Mouse (Mus musculus) myocyte (in vitro differentiated cells): ENCODE results near the gene Rnps1.

Experiments used
- CEBPB ChIP-seq: IDR thresholded peaks from 2 replicates; pipeline ENCODE4 v1.6.1; 2011; ENCODE audit warnings: mild to moderate bottlenecking, moderate library complexity; ENCODE audit not compliant: poor library complexity, insufficient read depth, severe bottlenecking
- E2F4 ChIP-seq: IDR thresholded peaks from one replicate; pipeline ENCODE4 v1.6.1; 2011; ENCODE audit warnings: mild to moderate bottlenecking, control low read depth, moderate library complexity; ENCODE audit not compliant: insufficient read depth
- MAX ChIP-seq: IDR thresholded peaks from one replicate; pipeline ENCODE4 v1.6.1; 2011; ENCODE audit warnings: low read depth, mild to moderate bottlenecking, control low read depth
- MYOD1 ChIP-seq, 3 experiments: IDR thresholded peaks; one replicate each; pipeline ENCODE4 v1.6.1; 2011; ENCODE audit warnings: control low read depth in 2 of 3, low read depth in 2 of 3, mild to moderate bottlenecking in 2 of 3, moderate library complexity in 1 of 3; ENCODE audit not compliant: insufficient read length in 2 of 3, control insufficient read depth in 1 of 3
- MYOG ChIP-seq, 3 experiments: IDR thresholded peaks; one replicate each; pipeline ENCODE4 v1.6.1; 2011; ENCODE audit warnings: control low read depth in 2 of 3, low read depth in 2 of 3, mild to moderate bottlenecking in 2 of 3; ENCODE audit not compliant: insufficient read length in 2 of 3, control insufficient read depth in 1 of 3, insufficient read depth in 1 of 3
- POLR2A ChIP-seq: IDR thresholded peaks from one replicate; pipeline ENCODE4 v1.6.1; 2011; ENCODE audit warnings: low read depth, mild to moderate bottlenecking, control low read depth, moderate library complexity; ENCODE audit not compliant: insufficient read length
- POLR2AphosphoS2 ChIP-seq: IDR thresholded peaks from one replicate; pipeline ENCODE4 v1.6.1; 2011; ENCODE audit warnings: low read depth, control low read depth; ENCODE audit not compliant: insufficient read length
- SRF ChIP-seq: IDR thresholded peaks from one replicate; pipeline ENCODE4 v1.6.1; 2011; ENCODE audit warnings: low read depth; ENCODE audit not compliant: control insufficient read depth, insufficient read length
- TCF3 ChIP-seq: IDR thresholded peaks from one replicate; pipeline ENCODE4 v1.6.1; 2011; ENCODE audit warnings: low read depth, control low read depth; ENCODE audit not compliant: insufficient read length
- USF1 ChIP-seq: IDR thresholded peaks from one replicate; pipeline ENCODE4 v1.6.1; 2011; ENCODE audit warnings: low read depth, mild to moderate bottlenecking, control low read depth, moderate library complexity

DNA sequence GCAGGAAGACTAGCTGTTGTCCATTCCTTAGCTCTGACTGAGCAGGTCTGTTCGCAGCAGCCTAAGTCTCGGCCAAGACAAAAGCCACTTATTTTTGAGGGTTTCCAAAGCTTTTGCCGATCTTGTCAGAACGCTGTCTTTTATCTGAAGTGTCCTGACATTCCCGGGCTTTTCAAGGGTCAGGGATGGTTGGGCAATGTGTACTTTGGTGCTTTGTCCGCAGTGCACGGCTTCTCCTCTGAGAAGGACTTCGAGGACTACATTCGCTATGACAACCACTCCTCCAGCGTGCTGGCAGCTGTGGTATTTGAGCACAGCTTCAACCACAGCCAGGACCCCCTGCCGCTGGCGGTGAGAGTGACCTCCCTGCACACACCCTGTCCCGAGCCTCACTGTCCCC is 48.5 kb upstream of the Rnps1 start:
- TF ChIP-seq SRF (no peak), POLR2A (no peak), POLR2AphosphoS2 (no peak), USF1 (no peak), TCF3 (no peak), MAX (no peak), MYOD1 (IDR thresholded peaks at IDR 0.05; ENCODE audit: control insufficient read depth in 1 of 3, insufficient read length in 2 of 3, low read depth in 2 of 3) (no peak), E2F4 (no peak), MYOG (IDR thresholded peaks at IDR 0.05; ENCODE audit: control insufficient read depth in 1 of 3, insufficient read depth in 1 of 3, insufficient read length in 2 of 3, low read depth in 2 of 3) (no peak), CEBPB (no peak)
